Mouse (Mus musculus): ENCODE results near the gene Creg2. TPM values are rescaled to one million over a fixed set of nuclear protein-coding genes. Genes with fewer than 3 reads are reported as not detected.
"Not testable (repeated sequence)": the region's sequence is repeated elsewhere in the genome, so short reads cannot be mapped to it uniquely, and the experiment has no call there.

Creg2 gene
- total and polyA plus RNA-seq, 2 experiments from 2014 or later = 6.9 to 13.1 TPM

DNA sequence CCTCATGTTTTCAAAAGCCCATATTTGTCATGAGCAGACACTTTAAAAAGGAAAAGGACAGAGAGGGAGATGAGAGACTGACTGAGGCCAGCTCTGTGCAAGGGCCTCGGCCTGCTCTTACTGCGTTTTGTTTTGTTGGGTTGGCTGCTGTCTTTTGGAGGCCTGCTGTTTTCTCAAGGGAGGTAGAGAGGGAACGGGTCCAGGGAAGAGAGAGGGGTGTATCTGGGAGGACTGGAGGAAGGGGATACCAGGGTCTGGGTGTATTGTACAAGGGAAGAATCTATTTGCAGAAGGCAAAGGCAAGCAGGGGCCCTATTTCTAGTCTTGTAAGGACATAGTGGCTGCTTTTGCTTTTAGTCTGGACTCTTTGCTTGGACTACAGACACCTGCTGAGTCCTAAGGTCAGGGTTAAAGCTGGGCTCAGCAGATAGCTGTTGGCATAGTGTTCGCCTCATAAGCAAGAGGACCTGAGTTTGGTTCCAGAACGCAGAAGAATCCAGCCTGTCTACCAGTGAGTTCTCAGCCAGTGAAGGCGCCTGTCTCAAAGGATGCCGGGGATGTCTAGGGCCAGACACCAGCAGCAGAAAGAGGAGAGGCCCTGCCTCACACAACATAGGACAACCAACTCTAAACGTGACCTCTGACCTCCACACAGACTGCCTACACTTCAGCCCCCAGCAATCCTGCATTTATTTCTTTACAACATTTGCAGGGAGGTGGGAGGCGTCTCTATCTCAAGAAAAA lies 21.3 kb upstream of the Creg2 start:
- no peak for TF ChIP-seq CTCF (IDR thresholded peaks at IDR 0.05; ENCODE audit: low read depth)
- Histone ChIP-seq H3K4me3 (ENCODE audit: low read depth, low read length) (no peak overlapping the region), H3K27ac (ENCODE audit: low read depth, low read length) (no peak overlapping the region), H3K4me1 (ENCODE audit: insufficient read depth) (no peaks in the 10 kb centered on the region), H3K36me3 (ENCODE audit: insufficient read depth) (no peaks in the 10 kb centered on the region), H3K4me2 (ENCODE audit: low read depth) (no peak overlapping the region), H3K27me3 (ENCODE audit: insufficient read depth, low read length) (no peaks in the 10 kb centered on the region), H3K9ac (no peak overlapping the region), H3K9me3 (ENCODE audit: low read length) (no peaks in the 10 kb centered on the region)
- 72% methylated on average over 9 of the region's 9 CpGs for WGBS
- DNase-seq (no peak), ATAC-seq (no peak)

DNA sequence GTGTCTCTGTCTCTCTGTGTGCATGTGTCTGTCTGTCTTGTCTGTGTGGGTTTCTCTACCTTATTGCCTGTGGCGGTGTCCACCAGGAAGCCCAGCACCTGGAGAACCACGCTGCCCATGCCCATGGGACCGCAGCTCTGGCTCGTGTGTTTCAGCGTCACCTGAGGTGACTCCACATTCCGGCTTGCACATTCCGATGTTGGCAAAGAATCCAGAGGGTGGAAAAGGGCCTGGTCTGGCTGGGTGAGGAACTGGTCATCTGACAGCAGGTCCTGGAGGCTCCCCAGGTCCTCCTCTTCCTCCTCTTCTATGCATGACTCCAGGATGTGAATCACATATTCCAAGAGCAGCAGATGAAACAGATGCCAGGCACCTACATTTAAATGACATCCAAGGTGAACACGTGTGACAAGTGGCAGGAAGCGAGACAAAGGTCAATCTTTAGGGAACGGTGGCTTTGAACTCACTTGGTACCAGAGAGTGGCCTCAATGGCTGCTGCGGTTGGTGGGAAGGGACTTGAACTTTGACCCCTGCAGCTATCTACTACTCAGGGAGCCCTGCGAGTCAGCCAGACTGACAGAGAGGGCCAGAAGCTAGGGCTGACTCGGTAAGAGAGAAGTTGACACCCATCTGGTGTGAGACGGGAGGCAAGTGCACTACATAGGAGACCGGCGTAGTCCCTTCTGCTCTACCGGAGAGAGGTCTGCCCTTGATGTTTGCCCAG lies 19.1 kb upstream of the Creg2 start:
- no peak for TF ChIP-seq CTCF (IDR thresholded peaks at IDR 0.05; ENCODE audit: low read depth)
- Histone ChIP-seq H3K4me3 (ENCODE audit: low read depth, low read length) (no peak overlapping the region), H3K36me3 (ENCODE audit: insufficient read depth) (no peaks in the 10 kb centered on the region), H3K4me1 (ENCODE audit: insufficient read depth) (no peaks in the 10 kb centered on the region), H3K4me2 (ENCODE audit: low read depth) (no peak overlapping the region), H3K9me3 (ENCODE audit: low read length) (no peaks in the 10 kb centered on the region), H3K27ac (ENCODE audit: low read depth, low read length) (no peak overlapping the region), H3K9ac (no peak overlapping the region), H3K27me3 (ENCODE audit: insufficient read depth, low read length) (no peaks in the 10 kb centered on the region)
- ATAC-seq (no peak), DNase-seq (no peak)
- WGBS = 93% methylated on average over 17 of the region's 17 CpGs

DNA sequence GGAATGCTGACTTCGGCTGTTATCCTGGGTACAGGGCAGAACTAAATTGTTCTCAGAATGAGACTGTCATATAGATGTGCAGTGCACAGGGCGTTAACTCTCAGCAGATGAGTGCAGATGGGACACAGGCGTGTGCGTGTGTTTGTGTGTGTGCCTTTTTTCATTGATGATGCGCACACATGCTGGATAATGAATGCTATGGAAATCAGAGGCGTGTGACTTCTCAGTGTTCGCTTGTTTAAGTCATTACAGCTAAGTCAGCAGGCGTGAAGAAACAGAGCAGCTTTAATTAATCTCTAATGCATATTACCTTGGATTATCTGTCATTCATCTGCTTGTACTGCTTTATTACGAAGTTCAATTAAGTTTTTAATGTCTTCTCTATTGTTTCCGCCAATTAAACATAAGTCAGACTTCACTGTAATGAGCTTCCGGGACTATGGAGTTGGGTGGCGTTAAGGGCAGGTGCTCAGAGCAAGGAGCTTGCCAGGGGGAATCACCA lies 15.5 kb upstream of the Creg2 start:
- Histone ChIP-seq H3K27ac (ENCODE audit: low read depth, low read length) (no peak overlapping the region), H3K4me1 (ENCODE audit: insufficient read depth) (no peaks in the 10 kb centered on the region), H3K27me3 (ENCODE audit: insufficient read depth, low read length) (no peaks in the 10 kb centered on the region), H3K9me3 (ENCODE audit: low read length) (no peaks in the 10 kb centered on the region), H3K36me3 (ENCODE audit: insufficient read depth) (no peaks in the 10 kb centered on the region), H3K4me3 (ENCODE audit: low read depth, low read length) (no peak overlapping the region), H3K9ac (no peak overlapping the region), H3K4me2 (ENCODE audit: low read depth) (no peak overlapping the region)
- no peak for TF ChIP-seq CTCF (IDR thresholded peaks at IDR 0.05; ENCODE audit: low read depth)
- 35% methylated on average over 12 of the region's 12 CpGs for WGBS
- DNase-seq (no peak), ATAC-seq (peak; percentile 73)

DNA sequence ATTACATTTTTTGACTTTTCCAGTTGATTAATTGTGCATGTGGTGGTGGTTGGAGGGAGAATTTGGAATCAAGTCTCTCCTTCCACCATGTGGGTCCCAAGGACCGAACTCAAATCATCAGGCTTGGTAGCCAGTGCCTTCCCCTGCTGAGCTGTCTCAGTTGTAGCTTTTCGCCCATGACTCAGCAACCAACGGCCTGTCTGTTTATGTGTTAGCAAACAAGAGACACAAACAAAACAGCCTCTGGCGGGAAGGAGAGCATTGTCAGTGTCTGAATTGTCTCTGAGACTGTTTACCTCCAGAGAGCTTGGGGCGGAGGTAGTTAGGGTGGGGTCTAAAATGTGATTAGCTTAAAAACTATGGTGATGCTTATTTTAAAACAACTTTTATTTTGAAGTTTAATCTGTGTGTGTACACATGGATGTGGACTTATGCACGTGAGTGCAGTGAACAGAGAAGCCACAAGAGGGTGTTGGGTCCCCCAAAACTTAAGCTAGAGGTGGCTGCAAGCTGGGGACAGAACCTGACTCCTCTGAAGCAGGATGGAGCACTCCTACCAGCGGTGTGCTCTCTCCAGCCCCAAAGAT lies 12.9 kb upstream of the Creg2 start:
- H3K9me3 ChIP-seq (ENCODE audit: low read length) = no peaks in the 10 kb centered on the region
- H3K27me3 ChIP-seq (ENCODE audit: insufficient read depth, low read length) = no peaks in the 10 kb centered on the region
- WGBS = 84% methylated on average over 7 of the region's 7 CpGs
- H3K36me3 ChIP-seq (ENCODE audit: insufficient read depth) = no peaks in the 10 kb centered on the region
- H3K4me1 ChIP-seq (ENCODE audit: insufficient read depth) = no peaks in the 10 kb centered on the region
- TF ChIP-seq CTCF (IDR thresholded peaks at IDR 0.05; ENCODE audit: low read depth) = no peak
- no peak overlapping the region for H3K4me3 ChIP-seq (ENCODE audit: low read depth, low read length)
- ATAC-seq (no peak), DNase-seq (no peak)
- H3K9ac ChIP-seq = no peak overlapping the region
- H3K4me2 ChIP-seq (ENCODE audit: low read depth) = no peak overlapping the region
- H3K27ac ChIP-seq (ENCODE audit: low read depth, low read length) = no peak overlapping the region

DNA sequence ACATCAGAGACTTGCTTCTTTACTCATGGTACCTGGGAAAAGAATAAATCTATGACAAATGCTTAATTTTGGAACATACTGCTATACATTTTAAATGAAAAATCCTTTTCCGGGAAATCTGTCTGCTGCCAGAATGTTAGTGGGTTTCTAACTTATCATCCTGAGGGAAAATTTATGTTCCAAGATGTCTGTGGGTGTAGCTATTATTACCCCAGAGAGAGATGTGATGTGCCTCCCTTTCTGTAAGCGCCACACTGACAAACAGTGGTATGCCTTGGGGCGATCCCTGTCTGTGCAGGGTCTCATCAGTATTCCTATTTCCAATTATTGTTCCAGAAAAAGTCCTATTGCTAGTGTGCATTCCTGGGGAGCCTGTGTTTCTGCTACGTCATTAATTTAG lies 11.8 kb upstream of the Creg2 start:
- H3K4me2 ChIP-seq (ENCODE audit: low read depth) = no peak overlapping the region
- no peak overlapping the region for H3K9ac ChIP-seq
- no peaks in the 10 kb centered on the region for H3K36me3 ChIP-seq (ENCODE audit: insufficient read depth)
- no peak for ATAC-seq
- H3K27ac ChIP-seq (ENCODE audit: low read depth, low read length) = no peak overlapping the region
- no peak for DNase-seq
- H3K4me1 ChIP-seq (ENCODE audit: insufficient read depth) = no peaks in the 10 kb centered on the region
- WGBS = 69% methylated on average over 4 of the region's 4 CpGs
- H3K27me3 ChIP-seq (ENCODE audit: insufficient read depth, low read length) = no peaks in the 10 kb centered on the region
- H3K9me3 ChIP-seq (ENCODE audit: low read length) = no peaks in the 10 kb centered on the region
- TF ChIP-seq CTCF (IDR thresholded peaks at IDR 0.05; ENCODE audit: low read depth) = no peak
- no peak overlapping the region for H3K4me3 ChIP-seq (ENCODE audit: low read depth, low read length)

DNA sequence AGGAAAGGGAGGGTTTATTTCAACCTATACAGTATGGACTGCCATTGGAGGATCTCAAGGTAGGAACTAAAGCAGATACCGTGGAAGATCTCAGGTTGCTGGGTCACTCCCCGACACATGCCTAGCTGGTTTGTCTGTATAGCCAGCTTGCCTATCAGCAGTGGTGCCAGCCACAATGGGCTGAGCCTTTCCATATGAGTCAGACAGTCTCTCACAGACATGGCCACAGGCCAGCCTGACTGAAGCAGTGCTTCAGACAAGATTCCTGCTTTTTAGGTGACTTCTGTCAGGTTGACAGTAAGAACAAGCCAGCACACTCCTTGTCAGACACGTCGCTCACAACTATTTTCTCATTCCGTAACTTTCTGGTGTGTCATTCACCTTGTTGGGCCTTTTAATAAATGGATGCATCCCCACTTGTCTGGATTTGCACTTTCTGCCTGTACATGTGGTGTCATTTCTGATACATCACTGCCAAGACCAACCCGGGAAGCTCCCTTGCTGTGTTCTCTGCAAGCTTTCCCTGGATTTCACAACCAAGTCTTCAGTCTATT lies 5.8 kb upstream of the Creg2 start:
- H3K9ac ChIP-seq = no peak overlapping the region
- no peak overlapping the region for H3K27ac ChIP-seq (ENCODE audit: low read depth, low read length)
- ATAC-seq (no peak), DNase-seq (no peak)
- H3K4me2 ChIP-seq (ENCODE audit: low read depth) = no peak overlapping the region
- 86% methylated on average over 6 of the region's 6 CpGs for WGBS
- no peaks in the 10 kb centered on the region for H3K36me3 ChIP-seq (ENCODE audit: insufficient read depth)
- H3K4me3 ChIP-seq (ENCODE audit: low read depth, low read length) = no peak overlapping the region
- no peak for TF ChIP-seq CTCF (IDR thresholded peaks at IDR 0.05; ENCODE audit: low read depth)
- H3K27me3 ChIP-seq (ENCODE audit: insufficient read depth, low read length) = no peaks in the 10 kb centered on the region; the same call in 1 of the 2 replicates
- no peaks in the 10 kb centered on the region for H3K4me1 ChIP-seq (ENCODE audit: insufficient read depth)
- no peaks in the 10 kb centered on the region for H3K9me3 ChIP-seq (ENCODE audit: low read length)

DNA sequence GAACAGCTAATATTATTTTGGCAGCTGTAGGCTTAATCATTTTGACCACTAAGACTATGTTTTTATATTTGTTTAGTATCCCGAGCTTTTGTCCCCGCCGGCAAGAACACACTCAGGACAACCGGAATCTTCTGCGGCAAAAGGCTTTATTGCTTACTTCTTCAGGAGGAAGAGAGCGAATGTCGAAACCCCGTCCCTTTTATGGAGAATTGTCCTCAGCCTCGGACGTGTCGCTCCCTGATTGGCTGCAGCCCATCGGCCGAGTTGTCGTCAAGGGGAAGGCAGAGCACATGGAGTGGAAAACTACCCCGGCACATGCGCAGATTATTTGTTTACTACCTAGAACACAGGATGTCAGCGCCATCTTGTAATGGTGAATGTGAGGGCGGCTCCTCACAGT lies 3.6 kb upstream of the Creg2 start:
- H3K36me3 ChIP-seq (ENCODE audit: insufficient read depth); H3K4me2 ChIP-seq (ENCODE audit: low read depth); H3K9ac ChIP-seq; H3K27me3 ChIP-seq (ENCODE audit: insufficient read depth, low read length); H3K4me3 ChIP-seq (ENCODE audit: low read depth, low read length); DNase-seq; H3K4me1 ChIP-seq (ENCODE audit: insufficient read depth); ATAC-seq; H3K9me3 ChIP-seq (ENCODE audit: low read length); H3K27ac ChIP-seq (ENCODE audit: low read depth, low read length): not testable (repeated sequence)
- 87% methylated on average over 18 of the region's 18 CpGs for WGBS

All from forebrain, postnatal 0 days (tissue).